Mouse (Mus musculus): Measurements from ENCODE around the gene Cacna1c. TPM values are rescaled to one million over a fixed set of nuclear protein-coding genes. Genes with fewer than 3 reads are reported as not detected.

Cacna1c gene
- polyA plus RNA-seq, 1 experiment from 2014 or later = 4.8 TPM

DNA sequence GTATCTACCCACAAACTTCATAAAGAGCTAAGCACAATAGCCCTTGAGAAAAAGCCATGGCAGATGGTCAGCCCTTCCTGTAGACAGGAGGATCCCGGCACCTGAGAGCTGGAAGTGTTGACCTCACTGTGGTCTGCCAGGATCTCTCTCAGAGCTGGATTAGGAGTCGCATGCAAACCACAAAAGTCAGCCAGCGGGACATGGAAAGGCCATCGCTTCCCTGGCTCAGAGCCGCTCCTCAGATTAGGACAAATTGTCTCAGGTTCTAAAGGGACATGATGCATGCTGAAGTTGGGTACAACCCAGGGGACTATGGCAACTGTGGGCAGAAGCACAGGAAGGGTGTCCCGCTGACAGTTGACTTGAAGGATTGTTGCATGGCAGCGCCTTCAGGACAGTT, 490.4 kb downstream of the Cacna1c start:
- Histone ChIP-seq H3K4me1 (ENCODE audit: insufficient read depth, low read depth, low read length) (no peaks in the 10 kb centered on the region), H3K4me3 (ENCODE audit: low read depth, low read length) (no peak overlapping the region), H3K27me3 (replicated peaks; ENCODE audit: insufficient read depth, low read length) (no peaks in the 10 kb centered on the region), H3K9ac (replicated peaks; ENCODE audit: low read depth) (no peak overlapping the region), H3K9me3 (ENCODE audit: low read length) (no peaks in the 10 kb centered on the region), H3K27ac (ENCODE audit: low read length) (no peak overlapping the region), H3K36me3 (ENCODE audit: insufficient read depth, low read length) (no peaks in the 10 kb centered on the region), H3K4me2 (replicated peaks; ENCODE audit: low read depth, low read length) (no peak overlapping the region)
- DNase-seq (ENCODE audit: low spot score) (no peak), ATAC-seq (no peak)
- 89% methylated on average over 7 of the region's 7 CpGs for WGBS
- TF ChIP-seq EP300 (IDR thresholded peaks at IDR 0.05) (no peak), CTCF (IDR thresholded peaks at IDR 0.05) (no peak)

- DNase-seq (ENCODE audit: low spot score) (no peak), ATAC-seq (no peak)
- H3K4me3 ChIP-seq (ENCODE audit: low read depth, low read length) = no peak overlapping the region
- H3K27ac ChIP-seq (ENCODE audit: low read length) = no peak overlapping the region
- no peak overlapping the region for H3K4me2 ChIP-seq (replicated peaks; ENCODE audit: low read depth, low read length)
- H3K9ac ChIP-seq (replicated peaks; ENCODE audit: low read depth) = no peak overlapping the region
- TF ChIP-seq CTCF (IDR thresholded peaks at IDR 0.05) (no peak), EP300 (IDR thresholded peaks at IDR 0.05) (no peak)
- 80% methylated on average over 4 of the region's 4 CpGs for WGBS
- no peaks in the 10 kb centered on the region for H3K36me3 ChIP-seq (ENCODE audit: insufficient read depth, low read length)
- no peaks in the 10 kb centered on the region for H3K27me3 ChIP-seq (replicated peaks; ENCODE audit: insufficient read depth, low read length)
- H3K9me3 ChIP-seq (ENCODE audit: low read length) = no peaks in the 10 kb centered on the region
- H3K4me1 ChIP-seq (ENCODE audit: insufficient read depth, low read depth, low read length) = no peaks in the 10 kb centered on the region
Measured at GRCm38 (mm10) chr6:118694626-118695025, 501.6 kb downstream of the Cacna1c start.

GRCm38 (mm10) chr6:118689447-118689846, 506.8 kb downstream of the Cacna1c start:
- DNase-seq (ENCODE audit: low spot score) (no peak), ATAC-seq (no peak)
- WGBS = 88% methylated on average over 3 of the region's 3 CpGs
- H3K9me3 ChIP-seq (ENCODE audit: low read length) = no peaks in the 10 kb centered on the region
- H3K4me3 ChIP-seq (ENCODE audit: low read depth, low read length) = no peak overlapping the region
- no peaks in the 10 kb centered on the region for H3K4me1 ChIP-seq (ENCODE audit: insufficient read depth, low read depth, low read length)
- H3K9ac ChIP-seq (replicated peaks; ENCODE audit: low read depth) = no peak overlapping the region
- H3K27ac ChIP-seq (ENCODE audit: low read length) = no peak overlapping the region
- no peaks in the 10 kb centered on the region for H3K36me3 ChIP-seq (ENCODE audit: insufficient read depth, low read length)
- TF ChIP-seq EP300 (IDR thresholded peaks at IDR 0.05) = no peak
- TF ChIP-seq CTCF (IDR thresholded peaks at IDR 0.05) = no peak
- H3K27me3 ChIP-seq (replicated peaks; ENCODE audit: insufficient read depth, low read length) = no peaks in the 10 kb centered on the region
- no peak overlapping the region for H3K4me2 ChIP-seq (replicated peaks; ENCODE audit: low read depth, low read length)

DNA sequence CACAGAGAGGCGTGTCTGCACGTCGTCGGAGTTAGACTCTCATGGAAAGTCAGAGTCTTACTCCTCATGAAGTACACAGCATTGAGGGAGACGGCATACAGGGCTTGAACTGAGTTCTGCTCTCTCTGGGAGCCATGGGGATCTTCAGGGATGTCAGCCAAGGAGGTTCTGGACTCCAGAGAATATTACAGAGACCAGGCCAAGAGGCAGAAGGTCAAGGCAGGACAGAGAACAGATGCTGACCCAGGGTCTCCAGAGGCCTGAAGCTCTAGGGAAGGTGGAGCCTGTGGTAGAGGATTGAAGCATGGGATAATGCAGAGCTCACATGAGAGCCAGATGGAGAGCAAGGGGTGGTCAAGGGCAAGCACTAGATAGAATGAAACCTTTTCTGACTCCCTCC, 507.4 kb downstream of the Cacna1c start:
- Histone ChIP-seq H3K36me3 (ENCODE audit: insufficient read depth, low read length) (no peaks in the 10 kb centered on the region), H3K4me3 (ENCODE audit: low read depth, low read length) (no peak overlapping the region), H3K4me2 (replicated peaks; ENCODE audit: low read depth, low read length) (no peak overlapping the region), H3K27ac (ENCODE audit: low read length) (no peak overlapping the region), H3K27me3 (replicated peaks; ENCODE audit: insufficient read depth, low read length) (no peaks in the 10 kb centered on the region), H3K4me1 (ENCODE audit: insufficient read depth, low read depth, low read length) (no peaks in the 10 kb centered on the region), H3K9me3 (ENCODE audit: low read length) (no peaks in the 10 kb centered on the region), H3K9ac (replicated peaks; ENCODE audit: low read depth) (no peak overlapping the region)
- ATAC-seq (no peak), DNase-seq (ENCODE audit: low spot score) (no peak)
- TF ChIP-seq EP300 (IDR thresholded peaks at IDR 0.05) (no peak), CTCF (IDR thresholded peaks at IDR 0.05) (no peak)
- WGBS = 78% methylated on average over 5 of the region's 5 CpGs

GRCm38 (mm10) chr6:118680814-118681213, 515.4 kb downstream of the Cacna1c start:
- Histone ChIP-seq H3K27ac (ENCODE audit: low read length) (no peak overlapping the region), H3K9ac (replicated peaks; ENCODE audit: low read depth) (no peak overlapping the region), H3K4me3 (ENCODE audit: low read depth, low read length) (no peak overlapping the region), H3K9me3 (ENCODE audit: low read length) (no peaks in the 10 kb centered on the region), H3K27me3 (replicated peaks; ENCODE audit: insufficient read depth, low read length) (no peaks in the 10 kb centered on the region), H3K4me1 (ENCODE audit: insufficient read depth, low read depth, low read length) (no peaks in the 10 kb centered on the region), H3K36me3 (ENCODE audit: insufficient read depth, low read length) (peaks cover 4% of the 10 kb centered on the region; the same call in 1 of the 2 replicates), H3K4me2 (replicated peaks; ENCODE audit: low read depth, low read length) (no peak overlapping the region)
- no peak for DNase-seq (ENCODE audit: low spot score)
- WGBS = 63% methylated on average over 6 of the region's 6 CpGs
- ATAC-seq = no peak
- TF ChIP-seq CTCF (IDR thresholded peaks at IDR 0.05) (no peak), EP300 (IDR thresholded peaks at IDR 0.05) (no peak)

DNA sequence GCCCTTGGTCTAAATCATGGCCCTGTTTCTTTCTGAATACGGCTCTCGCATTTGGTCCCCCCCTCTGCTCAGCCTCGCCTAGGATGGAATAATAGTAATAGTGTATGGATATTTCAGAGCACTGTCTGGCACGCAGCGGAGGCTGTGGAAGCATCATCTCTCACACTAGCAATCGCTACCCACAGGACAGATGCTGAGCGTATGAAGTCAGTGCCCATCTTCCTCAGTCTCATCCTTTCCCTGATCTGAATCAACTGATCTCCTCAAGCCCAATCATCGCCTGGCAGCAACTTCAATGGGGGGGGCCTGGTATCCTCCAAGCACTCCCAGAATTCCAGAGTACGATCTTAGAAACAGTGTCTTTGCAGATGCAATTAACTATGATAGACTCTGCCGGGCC, 518.2 kb downstream of the Cacna1c start:
- TF ChIP-seq EP300 (IDR thresholded peaks at IDR 0.05) (no peak), CTCF (IDR thresholded peaks at IDR 0.05) (no peak)
- peaks cover 6% of the 10 kb centered on the region; the same call in 1 of the 2 replicates for H3K36me3 ChIP-seq (ENCODE audit: insufficient read depth, low read length)
- ATAC-seq = no peak

GRCm38 (mm10) chr6:118677306-118677705, 518.9 kb downstream of the Cacna1c start:
- H3K9me3 ChIP-seq (ENCODE audit: low read length) = no peaks in the 10 kb centered on the region
- no peak for DNase-seq (ENCODE audit: low spot score)
- H3K27me3 ChIP-seq (replicated peaks; ENCODE audit: insufficient read depth, low read length) = no peaks in the 10 kb centered on the region
- 92% methylated on average over 6 of the region's 6 CpGs for WGBS
- no peak for TF ChIP-seq CTCF (IDR thresholded peaks at IDR 0.05)
- TF ChIP-seq EP300 (IDR thresholded peaks at IDR 0.05) = no peak
- ATAC-seq = no peak
- H3K4me2 ChIP-seq (replicated peaks; ENCODE audit: low read depth, low read length) = no peak overlapping the region
- no peak overlapping the region for H3K4me3 ChIP-seq (ENCODE audit: low read depth, low read length)
- H3K4me1 ChIP-seq (ENCODE audit: insufficient read depth, low read depth, low read length) = no peaks in the 10 kb centered on the region
- H3K9ac ChIP-seq (replicated peaks; ENCODE audit: low read depth) = no peak overlapping the region
- no peak overlapping the region for H3K27ac ChIP-seq (ENCODE audit: low read length)
- H3K36me3 ChIP-seq (ENCODE audit: insufficient read depth, low read length) = peaks cover 6% of the 10 kb centered on the region; the same call in 1 of the 2 replicates

More for the DNA sequence above, 518.2 kb downstream of the Cacna1c start:
- Histone ChIP-seq H3K9ac (replicated peaks; ENCODE audit: low read depth) (no peak overlapping the region), H3K27ac (ENCODE audit: low read length) (no peak overlapping the region), H3K4me2 (replicated peaks; ENCODE audit: low read depth, low read length) (no peak overlapping the region), H3K9me3 (ENCODE audit: low read length) (no peaks in the 10 kb centered on the region), H3K4me1 (ENCODE audit: insufficient read depth, low read depth, low read length) (no peaks in the 10 kb centered on the region), H3K4me3 (ENCODE audit: low read depth, low read length) (no peak overlapping the region), H3K27me3 (replicated peaks; ENCODE audit: insufficient read depth, low read length) (no peaks in the 10 kb centered on the region)
- 90% methylated on average over 10 of the region's 10 CpGs for WGBS
- no peak for DNase-seq (ENCODE audit: low spot score)

All from lung, postnatal 0 days (tissue).